Mouse (Mus musculus) erythroblast, embryonic 14.5 days (primary cell): ENCODE results near the gene Espl1. TPM values are rescaled to one million over a fixed set of nuclear protein-coding genes. Genes with fewer than 3 reads are reported as not detected.
A peak's percentile ranks its signal among the peaks of the same experiment; 100 is the strongest.

Source experiments
- H3K27me3 ChIP-seq: 2 replicates; pipeline ENCODE4 v1.6.1; 2012; ENCODE audit warnings: inconsistent platforms; ENCODE audit not compliant: control insufficient read depth
- H3K36me3 ChIP-seq: 2 replicates; pipeline ENCODE4 v1.6.1; 2012; ENCODE audit warnings: mild to moderate bottlenecking, inconsistent platforms; ENCODE audit not compliant: control insufficient read depth
- H3K4me1 ChIP-seq: 2 replicates; pipeline ENCODE4 v1.6.1; 2012; ENCODE audit warnings: inconsistent platforms; ENCODE audit not compliant: control insufficient read depth
- H3K4me3 ChIP-seq: replicated peaks from 2 replicates; pipeline ENCODE3; 2012; ENCODE audit warnings: moderate library complexity, mild to moderate bottlenecking, inconsistent platforms
- H3K9me3 ChIP-seq: 2 replicates; pipeline ENCODE4 v1.6.1; 2012; ENCODE audit warnings: low read length, inconsistent platforms, mixed read lengths; ENCODE audit not compliant: control insufficient read depth
- GATA1 ChIP-seq: IDR thresholded peaks from 2 replicates; pipeline ENCODE4 v1.6.1; 2012; ENCODE audit warnings: low read length, inconsistent platforms, mixed read lengths
- TAL1 ChIP-seq: IDR thresholded peaks from 3 replicates; pipeline ENCODE4 v1.6.1; 2012; ENCODE audit warnings: low read length, inconsistent platforms, mixed read lengths
- polyA plus RNA-seq: library from polyadenylated mRNA; stranded (reverse); fragments of >175 nt; gene quantifications from 2 replicates; pipeline ENCODE4 v1.2.3, GENCODE M21; 2012

Espl1 gene
- polyA plus RNA-seq, 1 experiment, result 12.0 TPM

DNA sequence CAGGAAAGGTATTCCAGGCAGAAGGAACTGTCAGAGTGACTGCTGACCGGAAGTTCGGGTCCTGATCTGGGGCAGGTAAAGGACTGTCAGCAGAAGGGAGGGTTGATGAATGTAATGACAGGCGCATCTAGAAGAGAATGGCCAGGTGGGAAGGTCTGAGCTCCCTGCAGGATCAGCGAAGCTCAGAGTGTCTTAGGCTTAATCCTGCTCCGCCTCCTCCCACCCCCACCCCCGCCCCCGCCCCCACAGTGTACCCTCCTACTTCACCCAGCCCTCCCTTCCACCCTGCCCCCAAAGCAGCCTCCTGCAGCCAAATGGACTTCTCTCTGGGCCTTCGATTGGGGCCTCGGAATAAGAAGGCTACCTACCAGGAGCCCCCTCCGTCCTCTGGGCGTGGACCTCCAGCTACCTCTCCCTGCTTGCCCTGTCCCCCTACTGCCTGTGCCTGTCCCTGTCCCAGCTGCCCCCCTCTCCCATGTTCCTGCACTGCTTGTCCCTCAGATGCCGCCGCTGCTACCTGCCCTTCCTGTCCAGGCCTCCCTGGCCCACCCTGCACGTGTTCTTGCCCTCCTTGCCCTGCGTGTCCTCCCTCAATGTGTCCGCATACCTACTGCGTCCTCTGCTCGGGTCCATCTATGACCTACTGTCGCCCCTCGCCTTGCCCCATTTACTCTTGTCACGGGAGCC is 25.6 kb upstream of the Espl1 start, which contains the start of gene Gm9918:
Gm9918 (plus strand) TSS at position 290 of the 687 bp plus-strand sequence.
- Histone ChIP-seq H3K36me3 (no peaks in the 10 kb centered on the region), H3K9me3 (no peaks in the 10 kb centered on the region), H3K4me3 (no peak within 1 kb of the TSS), H3K27me3 (peaks cover 46% of the 10 kb centered on the region), H3K4me1 (peaks cover 2% of the 10 kb centered on the region; the same call in 1 of the 2 replicates)
- TF ChIP-seq TAL1, result no peak
- no peak for TF ChIP-seq GATA1

DNA sequence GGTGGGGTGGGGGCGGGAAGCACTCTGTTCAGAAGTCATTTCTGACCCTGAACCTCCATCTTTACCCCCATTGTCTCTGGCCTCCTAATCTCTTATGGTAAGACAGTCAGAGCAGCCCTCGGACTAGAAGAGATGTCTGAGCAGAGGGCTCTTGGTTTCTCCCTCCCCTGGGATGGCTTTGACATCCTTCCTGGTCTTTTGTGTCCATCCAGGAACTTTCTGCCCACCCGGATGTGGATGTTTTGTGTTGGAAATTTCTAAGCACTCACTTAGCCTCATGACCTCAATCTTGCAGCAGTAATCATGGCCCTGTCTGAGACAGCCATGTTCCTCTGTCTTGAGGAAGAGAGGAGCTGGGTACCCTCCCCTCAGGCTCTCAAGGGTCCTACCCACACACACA is 24.6 kb upstream of the Espl1 start:
- no peaks in the 10 kb centered on the region for H3K9me3 ChIP-seq
- H3K4me3 ChIP-seq, result no peak overlapping the region
- H3K4me1 ChIP-seq, result peaks cover 2% of the 10 kb centered on the region; the same call in 1 of the 2 replicates
- no peaks in the 10 kb centered on the region for H3K36me3 ChIP-seq
- TF ChIP-seq TAL1 (no peak), GATA1 (no peak)
- peaks cover 44% of the 10 kb centered on the region for H3K27me3 ChIP-seq

DNA sequence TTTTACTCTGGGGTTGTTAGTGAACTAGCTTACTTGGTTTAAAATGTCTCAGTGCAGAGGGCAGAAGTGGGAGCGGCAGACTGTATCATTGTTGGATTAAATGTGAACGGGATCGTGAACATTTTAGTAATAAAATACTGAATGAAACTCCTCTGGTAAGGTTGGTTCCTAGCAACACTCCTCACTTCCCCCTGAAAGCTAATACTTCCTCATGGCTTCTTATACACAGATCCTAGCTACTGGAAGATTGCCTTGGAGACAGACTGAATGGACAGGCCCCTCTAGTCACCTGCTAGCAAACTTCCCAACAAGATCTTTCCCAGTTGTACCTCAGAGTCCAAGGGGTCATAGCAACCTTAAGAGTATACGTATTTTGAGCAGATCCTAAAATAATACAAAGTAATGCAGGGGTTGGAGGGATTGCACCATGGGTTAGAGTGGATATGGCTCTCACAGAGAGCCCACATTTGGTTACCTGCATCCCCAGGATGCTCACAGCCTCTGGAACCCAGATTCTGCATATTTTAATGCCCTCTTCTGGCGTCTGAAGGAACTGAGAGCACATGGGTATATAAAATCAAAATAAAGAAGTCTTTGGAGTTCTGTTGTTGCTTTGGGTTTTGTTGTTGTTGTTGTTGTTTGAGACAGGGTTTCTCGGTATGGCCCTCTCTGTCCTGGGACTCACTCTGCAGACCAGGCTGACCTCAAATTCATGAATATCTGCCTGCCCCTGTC is 21.9 kb upstream of the Espl1 start:
- H3K4me3 ChIP-seq, result no peak overlapping the region
- no peak for TF ChIP-seq GATA1
- TF ChIP-seq TAL1, result no peak
- peaks cover 9% of the 10 kb centered on the region for H3K4me1 ChIP-seq

DNA sequence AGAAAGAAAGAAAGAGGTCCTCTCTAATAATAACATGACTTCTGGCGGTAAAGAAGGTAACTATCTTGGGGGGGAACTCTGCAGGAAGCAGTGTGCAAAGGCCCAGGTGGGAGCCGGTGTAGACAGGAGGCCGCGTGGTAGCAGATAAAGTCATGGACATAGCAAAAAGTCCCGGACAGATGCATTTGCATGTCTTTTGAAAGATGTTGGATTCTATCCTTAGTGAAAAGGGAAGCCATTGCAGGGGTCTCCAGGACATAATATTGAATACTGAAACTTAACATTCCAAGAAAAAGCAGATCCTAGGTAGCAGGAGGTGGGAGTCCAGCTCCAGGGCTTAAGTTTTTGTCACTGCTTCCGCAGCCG is 17.4 kb upstream of the Espl1 start:
- H3K4me3 ChIP-seq, result peak overlapping the region; percentile 82
- TF ChIP-seq GATA1, result no peak
- TF ChIP-seq TAL1, result no peak
- H3K36me3 ChIP-seq, result peaks cover 24% of the 10 kb centered on the region

More for the DNA sequence above, 21.9 kb upstream of the Espl1 start:
- Histone ChIP-seq H3K36me3 (no peaks in the 10 kb centered on the region), H3K27me3 (peaks cover 40% of the 10 kb centered on the region), H3K9me3 (no peaks in the 10 kb centered on the region)

DNA sequence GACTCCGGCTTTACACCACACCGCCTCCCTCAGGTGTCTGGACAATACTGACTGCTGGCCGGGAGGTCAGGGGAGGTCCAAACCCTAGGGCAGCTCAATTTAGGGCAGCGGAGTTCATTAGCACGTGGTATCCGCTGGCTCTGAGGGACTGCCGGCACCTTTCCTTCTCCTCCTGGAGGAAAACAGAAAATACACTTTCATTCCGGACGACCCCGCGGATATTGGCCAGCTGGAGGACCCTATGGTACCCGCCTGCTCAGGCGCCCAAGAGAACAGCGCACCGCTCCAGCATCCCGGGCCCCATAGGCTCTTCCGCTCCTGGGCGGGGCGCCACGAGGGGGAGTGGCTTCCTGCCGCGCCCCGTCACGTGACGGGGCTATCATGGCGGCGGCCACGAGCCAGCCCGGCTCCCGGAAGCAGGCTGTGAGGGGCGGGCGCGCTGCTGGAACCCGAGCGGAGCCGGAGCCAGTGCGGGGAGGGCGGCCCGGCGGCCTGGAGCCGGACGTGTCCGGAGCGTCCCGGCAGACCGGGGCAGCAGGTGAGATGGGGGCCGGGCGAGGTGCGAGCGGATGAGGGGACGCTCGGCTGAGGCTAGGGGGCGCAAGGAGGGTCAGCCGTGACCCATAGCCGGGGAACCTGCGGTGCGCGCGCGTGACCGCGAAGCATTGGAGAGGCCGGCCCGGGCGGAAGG is 16.8 kb upstream of the Espl1 start, which contains the start of gene Mfsd5:
Mfsd5 (plus strand) TSS at position 363 of the 691 bp plus-strand sequence.
- Histone ChIP-seq H3K27me3 (peaks cover under 1% of the 10 kb centered on the region; the same call in 1 of the 2 replicates), H3K4me1 (peaks cover 50% of the 10 kb centered on the region)
- no peak for TF ChIP-seq GATA1
- TF ChIP-seq TAL1, result no peak

More for the DNA sequence above, 17.4 kb upstream of the Espl1 start:
- peaks cover 46% of the 10 kb centered on the region for H3K4me1 ChIP-seq
- no peaks in the 10 kb centered on the region for H3K9me3 ChIP-seq
- peaks cover 3% of the 10 kb centered on the region for H3K27me3 ChIP-seq

DNA sequence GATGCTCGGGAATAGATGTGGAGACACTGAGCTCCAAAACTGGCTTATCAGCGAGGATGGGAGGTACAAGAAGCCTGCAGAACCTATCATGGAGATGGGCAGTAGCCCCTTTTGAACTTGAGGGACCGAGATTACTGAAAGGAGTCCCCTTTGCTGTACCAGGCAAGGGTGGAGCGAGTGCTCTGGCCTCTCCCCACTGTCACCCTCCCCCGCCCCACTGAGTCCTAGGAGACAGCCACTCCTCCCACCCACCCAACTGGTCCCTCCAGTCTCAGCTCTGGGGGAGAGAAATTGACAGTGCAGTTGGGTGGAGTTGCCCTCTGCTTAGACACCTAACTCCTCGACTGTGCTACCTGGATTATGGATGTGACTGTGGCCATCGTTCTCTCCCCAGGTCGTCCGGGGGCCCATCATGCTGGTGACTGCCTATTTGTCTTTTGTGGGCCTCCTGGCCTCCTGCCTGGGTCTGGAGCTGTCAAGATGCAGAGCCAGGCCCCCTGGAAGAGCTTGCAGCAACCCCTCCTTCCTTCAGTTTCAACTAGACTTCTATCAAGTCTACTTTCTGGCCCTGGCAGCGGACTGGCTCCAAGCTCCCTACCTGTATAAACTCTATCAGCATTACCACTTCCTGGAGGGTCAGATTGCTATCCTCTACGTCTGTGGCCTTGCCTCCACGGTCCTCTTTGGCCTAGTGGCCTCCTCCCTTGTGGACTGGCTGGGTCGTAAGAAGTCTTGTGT is 16.1 kb upstream of the Espl1 start:
- TF ChIP-seq GATA1 (no peak), TAL1 (no peak)
- H3K27me3 ChIP-seq, result no peaks in the 10 kb centered on the region
- no peaks in the 10 kb centered on the region for H3K9me3 ChIP-seq
- H3K4me3 ChIP-seq, result peak overlapping the region; percentile 82
- H3K4me1 ChIP-seq, result peaks cover 52% of the 10 kb centered on the region
- H3K36me3 ChIP-seq, result peaks cover 24% of the 10 kb centered on the region

More for the DNA sequence above, 16.8 kb upstream of the Espl1 start, which contains the start of gene Mfsd5:
- H3K9me3 ChIP-seq, result no peaks in the 10 kb centered on the region
- H3K4me3 ChIP-seq, result peak within 1 kb of the TSS; percentile 82
- peaks cover 24% of the 10 kb centered on the region for H3K36me3 ChIP-seq

DNA sequence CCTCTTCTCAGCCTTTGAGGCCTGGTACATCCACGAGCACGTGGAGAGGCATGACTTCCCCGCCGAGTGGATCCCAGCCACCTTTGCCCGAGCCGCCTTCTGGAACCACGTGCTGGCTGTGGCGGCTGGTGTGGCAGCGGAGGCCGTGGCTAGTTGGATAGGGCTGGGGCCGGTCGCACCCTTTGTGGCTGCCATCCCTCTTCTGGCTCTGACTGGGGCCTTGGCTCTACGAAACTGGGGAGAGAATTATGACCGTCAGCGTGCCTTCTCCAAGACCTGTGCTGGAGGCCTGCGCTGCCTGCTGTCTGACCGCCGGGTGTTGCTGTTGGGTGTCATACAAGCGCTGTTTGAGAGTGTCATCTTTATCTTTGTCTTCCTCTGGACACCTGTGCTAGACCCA is 15.4 kb upstream of the Espl1 start:
- H3K9me3 ChIP-seq, result no peaks in the 10 kb centered on the region
- TF ChIP-seq TAL1, result no peak
- TF ChIP-seq GATA1, result no peak
- H3K4me1 ChIP-seq, result peaks cover 54% of the 10 kb centered on the region
- peaks cover 24% of the 10 kb centered on the region for H3K36me3 ChIP-seq
- H3K27me3 ChIP-seq, result no peaks in the 10 kb centered on the region
- H3K4me3 ChIP-seq, result peak overlapping the region; percentile 82

DNA sequence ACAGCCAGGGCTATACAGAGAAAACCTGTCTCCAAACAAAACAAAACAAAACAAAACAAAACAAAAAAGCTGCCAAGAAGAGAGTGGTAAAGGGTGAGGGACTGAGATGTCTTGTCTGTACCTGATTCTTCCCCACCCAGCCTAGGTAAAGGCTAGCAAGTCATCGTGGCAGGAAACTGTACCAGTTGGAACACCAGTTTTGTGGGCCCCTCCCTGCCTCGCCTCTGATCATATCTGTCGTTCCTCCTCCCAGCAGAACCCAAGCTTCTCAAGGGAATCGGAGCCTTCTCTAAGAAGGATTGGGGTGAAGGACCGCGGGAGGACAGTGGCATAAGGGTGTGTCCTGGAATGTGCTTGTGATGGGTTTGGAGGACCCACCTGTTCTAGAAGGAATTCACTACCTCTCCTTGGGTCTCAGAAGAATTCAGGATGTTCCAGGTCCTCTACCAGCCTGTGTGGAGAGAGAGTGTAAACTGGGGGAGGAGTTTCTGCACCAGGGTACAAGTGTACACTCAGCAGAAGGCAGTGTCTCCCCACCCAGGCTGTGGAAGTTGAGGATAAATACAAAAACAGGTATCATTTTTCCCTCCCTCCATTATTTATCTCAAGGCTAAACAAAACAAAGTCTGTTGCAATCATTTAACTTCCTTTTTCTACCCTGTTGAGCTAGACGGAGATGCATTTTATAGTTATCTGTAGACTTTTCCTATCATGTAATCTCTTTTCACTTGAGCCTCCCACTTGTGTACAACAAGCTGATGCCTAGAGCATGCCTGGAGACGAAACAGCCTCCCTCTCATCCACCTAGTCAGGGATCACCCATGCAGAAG is 13.4 kb upstream of the Espl1 start:
- peaks cover 24% of the 10 kb centered on the region for H3K36me3 ChIP-seq
- no peaks in the 10 kb centered on the region for H3K9me3 ChIP-seq
- TF ChIP-seq GATA1 (no peak), TAL1 (no peak)
- H3K4me1 ChIP-seq, result peaks cover 54% of the 10 kb centered on the region
- peak overlapping the region; percentile 5 for H3K4me3 ChIP-seq
- H3K27me3 ChIP-seq, result no peaks in the 10 kb centered on the region
